Mouse (Mus musculus): Measurements from ENCODE around the gene Spata45.

Spata45 gene

DNA sequence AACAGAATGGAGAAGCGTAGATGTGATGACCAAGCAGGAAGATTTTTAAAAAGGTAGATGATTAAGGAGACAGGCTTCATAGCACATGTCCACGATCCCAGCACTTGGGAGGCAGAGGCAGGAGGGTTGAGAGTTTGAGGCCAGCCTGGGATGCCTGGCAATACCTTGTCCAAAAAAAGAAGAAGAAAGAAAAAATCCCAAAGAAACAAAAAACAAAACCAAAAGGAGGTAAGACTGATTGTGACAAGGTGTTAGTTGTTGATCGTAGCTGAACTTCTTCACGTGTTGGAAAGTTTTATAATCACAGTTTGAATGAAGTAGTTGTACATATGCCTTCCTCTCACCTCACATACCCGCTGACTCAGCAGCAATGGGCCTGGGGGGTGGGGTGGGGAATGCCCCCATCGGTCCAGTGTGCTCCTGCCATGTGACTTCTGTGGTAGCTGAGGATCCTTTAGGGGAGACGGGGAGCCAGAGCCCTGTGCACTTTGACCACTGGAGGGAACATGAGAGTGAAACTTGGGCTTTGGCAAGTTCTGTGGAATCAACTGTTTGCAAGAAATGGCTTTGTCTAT is 50.0 kb downstream of the Spata45 start:
- DNase-seq, result no peak

DNA sequence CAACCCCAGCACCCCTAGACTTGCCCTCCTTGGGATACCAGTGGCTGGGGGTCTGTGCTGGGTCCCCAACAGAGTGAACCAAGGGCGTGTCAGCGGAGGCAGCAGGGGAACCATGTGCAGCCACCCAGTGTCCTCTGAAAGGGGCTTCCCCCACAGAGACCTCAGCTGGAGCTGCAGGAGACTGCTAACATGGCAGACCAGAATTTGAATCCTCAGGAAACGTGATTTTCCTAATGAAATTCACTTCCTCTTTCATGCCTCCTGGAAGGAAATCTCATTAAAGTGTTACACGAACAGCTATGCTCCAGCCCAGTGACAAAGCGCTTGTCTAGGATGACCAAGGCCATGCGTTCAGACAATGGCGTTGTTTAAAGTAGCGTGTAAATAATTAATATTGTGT is 50.5 kb downstream of the Spata45 start:
- no peak for DNase-seq

DNA sequence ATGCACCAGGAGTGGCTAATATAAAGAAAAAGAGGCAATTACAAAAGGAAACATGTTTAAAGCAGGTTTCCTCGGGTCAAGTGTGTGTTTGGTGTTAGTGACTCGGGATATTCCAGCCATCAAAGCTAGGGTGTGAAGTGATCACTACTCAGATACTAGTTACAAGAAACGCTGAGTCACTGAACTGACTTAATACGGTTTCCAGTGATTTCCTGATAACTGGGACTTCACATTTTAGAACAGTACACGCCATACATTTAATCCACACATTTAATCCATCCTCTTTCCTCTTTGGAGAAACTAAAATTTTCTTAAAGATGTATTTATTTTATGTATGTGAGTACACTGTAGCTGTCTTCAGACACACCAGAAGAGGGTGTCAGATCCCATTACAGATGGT is 51.5 kb downstream of the Spata45 start:
- DNase-seq, result no peak

DNA sequence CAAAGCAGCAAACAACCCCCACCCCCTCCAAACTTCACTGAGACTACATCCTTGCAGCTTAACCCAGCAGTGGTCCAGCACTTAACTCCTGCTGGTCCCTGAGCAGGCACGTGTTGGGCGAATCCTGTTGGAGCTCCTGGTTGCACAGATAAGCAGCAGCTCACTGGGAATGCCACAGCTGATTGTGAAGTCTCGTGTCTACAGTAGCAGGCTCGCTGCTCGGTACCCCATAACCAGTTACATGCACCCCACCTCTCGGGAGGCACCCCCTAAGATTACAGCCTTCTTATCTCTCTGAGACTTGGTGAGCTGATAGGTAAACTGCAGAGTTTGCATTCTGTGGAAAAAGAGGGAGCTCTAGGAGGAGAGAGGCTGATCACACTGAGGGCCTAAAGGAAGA is 52.9 kb downstream of the Spata45 start:
- DNase-seq, result no peak

DNA sequence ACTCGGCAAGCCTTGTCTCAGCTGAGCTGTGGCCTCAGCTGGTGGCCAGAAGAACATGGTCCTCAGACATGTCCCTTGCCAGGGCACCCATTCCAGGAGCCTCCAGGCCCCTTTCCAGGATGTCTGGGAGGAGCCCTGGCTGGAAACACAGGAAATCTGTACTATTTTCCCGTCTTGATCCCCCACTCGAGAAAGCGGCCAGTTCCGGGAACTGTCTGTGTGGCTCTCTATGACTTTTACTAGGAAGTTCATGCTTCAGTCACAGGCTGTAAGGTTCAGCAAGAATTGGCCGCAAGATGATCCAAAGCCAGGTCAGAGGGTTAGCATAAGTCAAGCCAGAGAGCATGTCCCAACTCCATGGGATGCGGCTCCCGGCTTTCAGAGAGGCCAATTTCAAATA is 55.6 kb downstream of the Spata45 start:
- DNase-seq, result no peak
